Mouse (Mus musculus) yolk sac, embryonic 10.5 days (tissue): Measurements from ENCODE around the gene Gm8947.

Experiments
- DNase-seq: peaks from one replicate; pipeline ENCODE4 v3.0.0-alpha.2; 2017; ENCODE audit warnings: low spot score

Gm8947 gene

GRCm38 (mm10) chr1:151224536-151224935, 32.4 kb downstream of the Gm8947 start:
- no peak for DNase-seq

DNA sequence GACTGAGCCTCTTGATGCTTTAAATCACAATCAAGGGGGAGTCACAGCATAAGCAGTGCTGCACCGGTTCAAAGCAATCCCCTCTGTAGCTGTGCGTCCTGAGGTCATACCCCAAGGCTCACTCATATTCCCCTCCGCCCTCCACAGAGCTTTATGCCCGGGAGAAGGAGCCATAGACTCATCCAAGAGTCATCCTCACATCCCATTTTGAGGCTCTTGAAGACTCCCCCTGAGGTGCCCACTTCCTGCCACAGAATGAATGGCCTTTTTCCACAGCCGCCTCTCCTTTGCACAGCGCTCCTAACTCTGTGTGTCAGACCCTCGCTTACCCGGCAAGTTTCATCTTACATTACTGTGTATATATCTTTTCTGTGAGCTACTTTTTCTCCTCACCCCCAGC, 35.3 kb downstream of the Gm8947 start:
- DNase-seq = no peak

DNA sequence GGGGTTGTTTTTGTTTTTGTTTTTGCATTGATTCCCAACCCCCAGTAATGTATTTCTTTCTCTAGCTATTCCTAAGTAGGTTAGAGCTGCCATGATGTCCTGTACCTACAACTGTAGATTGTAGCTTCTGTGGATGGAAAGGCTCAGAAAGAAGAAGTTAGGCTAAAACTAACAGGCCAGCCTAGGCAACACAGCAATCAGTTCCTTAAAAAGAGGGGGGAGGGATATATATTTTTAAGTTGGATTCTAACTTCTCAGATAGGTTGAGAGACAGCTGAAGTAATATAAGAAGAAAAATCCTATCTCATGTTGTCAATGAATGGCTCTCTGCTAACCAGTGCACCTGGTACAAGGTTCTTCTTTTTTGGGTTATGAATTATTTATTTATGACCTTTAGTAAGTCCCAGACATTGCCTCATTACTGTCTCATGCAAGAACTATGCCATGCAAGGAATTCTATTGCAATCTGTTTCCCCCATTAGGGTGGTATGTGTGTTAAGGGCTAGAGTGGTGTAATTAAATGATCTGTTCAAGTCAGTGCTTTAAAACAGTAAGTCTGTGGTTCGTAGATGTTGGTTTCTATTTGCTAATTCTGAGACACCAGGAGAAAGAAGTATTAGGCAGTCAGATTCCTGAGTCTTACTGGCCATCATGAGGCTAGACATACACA, 36.3 kb downstream of the Gm8947 start:
- DNase-seq = no peak

DNA sequence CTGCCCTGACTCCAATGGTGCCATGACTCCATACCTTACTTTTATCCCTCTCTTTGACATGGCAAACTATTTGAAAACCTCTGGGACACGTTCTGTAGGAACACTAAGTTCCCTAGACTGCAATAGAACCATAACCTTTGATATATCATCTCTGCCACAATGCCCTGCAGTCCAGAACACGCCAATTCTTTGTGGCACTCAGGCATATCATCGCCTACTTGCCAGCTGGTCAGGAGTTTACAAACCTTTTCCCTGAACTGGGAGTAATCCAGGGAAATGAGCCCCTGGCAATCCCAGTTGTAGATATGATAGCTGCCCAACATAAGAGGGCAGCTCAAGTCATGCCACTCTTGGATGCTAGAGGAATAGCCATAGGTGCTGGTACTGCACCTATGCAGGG, 40.2 kb downstream of the Gm8947 start:
- DNase-seq = no peak

GRCm38 (mm10) chr1:151233756-151234155, 41.6 kb downstream of the Gm8947 start:
- DNase-seq = no peak

- no peak for DNase-seq
Measured at GRCm38 (mm10) chr1:151235574-151235973, 43.4 kb downstream of the Gm8947 start.

DNA sequence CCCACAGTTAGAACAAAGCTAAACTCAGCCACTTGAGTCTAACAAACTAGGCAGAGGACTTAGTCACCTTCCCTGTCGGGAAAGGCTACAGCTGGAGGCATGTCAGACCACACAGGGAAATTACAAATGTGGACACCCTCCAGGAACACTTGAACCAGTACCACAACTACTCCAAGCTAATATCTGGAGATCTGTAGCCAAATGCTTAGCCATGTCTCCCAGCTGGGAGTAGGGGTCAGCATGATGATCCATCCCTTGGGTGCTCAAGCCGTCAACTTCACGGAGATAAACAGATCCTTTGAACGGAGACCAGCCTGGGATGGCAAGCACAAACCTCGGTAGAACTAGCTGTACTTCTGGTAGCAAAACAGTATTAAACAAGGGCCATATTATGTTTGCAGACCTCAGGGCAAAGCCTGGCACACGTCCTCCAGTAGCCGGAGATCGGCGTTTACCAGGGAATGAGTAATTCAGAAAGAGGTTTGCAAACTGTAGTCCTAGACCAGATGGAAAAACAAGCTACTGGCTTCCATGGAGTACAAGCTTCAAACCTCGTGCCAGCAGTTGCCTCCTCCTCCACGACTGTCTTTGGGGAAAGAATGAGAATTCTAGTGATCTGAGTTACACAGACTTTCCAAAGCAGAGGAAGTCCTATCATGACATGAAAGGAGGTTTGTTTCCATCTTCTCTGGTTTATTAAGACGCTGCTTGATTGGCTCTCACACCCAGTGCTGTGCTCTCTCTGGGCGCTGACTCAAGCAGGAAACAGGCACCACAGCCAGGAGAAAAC, 44.2 kb downstream of the Gm8947 start:
- DNase-seq = no peak

DNA sequence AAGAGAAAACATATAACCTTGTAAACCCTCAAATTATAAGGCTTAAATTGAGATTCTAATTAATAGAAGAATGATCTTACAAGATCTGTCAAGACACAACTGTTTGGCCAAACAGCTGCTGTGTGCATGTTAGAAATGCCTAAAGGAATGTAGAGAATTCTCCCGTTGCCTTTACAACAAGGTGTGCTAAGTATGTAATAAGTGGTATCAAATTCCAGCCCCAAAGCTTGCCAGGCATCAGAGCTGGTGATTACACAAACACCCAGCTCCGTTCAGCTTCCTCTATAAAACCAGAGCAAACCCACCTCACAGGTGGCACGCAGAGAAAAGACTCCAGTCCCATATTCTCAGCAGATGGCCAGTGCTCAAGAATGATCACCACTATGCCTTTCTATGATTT, 45.6 kb downstream of the Gm8947 start:
- DNase-seq = no peak

DNA sequence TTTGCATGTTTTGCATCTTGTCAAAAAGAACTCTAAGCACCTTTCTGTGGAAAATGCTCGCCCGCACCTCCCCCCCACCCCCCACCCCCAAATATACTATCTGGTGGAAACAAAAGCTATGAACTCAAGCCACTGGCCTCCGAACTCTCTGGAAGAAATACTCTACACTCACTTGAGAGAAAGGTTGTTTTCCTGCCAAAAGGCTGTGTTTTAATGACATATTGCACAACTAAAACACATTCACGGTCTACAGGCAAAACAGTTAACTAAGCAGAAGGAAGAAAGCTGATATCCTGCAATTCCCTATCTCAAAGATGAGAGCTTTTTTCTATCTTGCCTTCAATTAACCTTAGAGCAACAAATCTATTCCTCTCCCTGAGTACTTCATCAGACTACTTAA, 51.2 kb downstream of the Gm8947 start:
- DNase-seq = no peak
